Mouse (Mus musculus): ENCODE results near the gene Coa5.

DNA sequence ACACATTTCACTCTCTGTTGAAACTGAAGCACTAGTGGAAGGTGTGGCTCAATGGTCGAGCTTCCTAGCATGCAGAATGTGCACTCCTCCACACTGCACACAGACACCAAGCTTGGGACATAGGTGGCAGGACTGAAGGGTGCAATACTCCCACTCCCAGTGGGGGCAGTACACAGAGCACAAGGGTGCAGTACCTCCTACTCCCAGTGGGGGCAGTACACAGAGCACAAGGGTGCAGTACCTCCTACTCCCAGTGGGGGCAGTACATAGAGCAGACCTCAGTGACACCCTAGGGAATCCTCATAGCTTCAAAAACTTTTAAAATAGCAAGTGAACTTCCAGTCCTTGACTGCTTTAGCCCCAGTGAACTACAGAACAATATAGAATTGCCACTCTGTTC lies 10.5 kb downstream of the Coa5 start:
- TF ChIP-seq TCF12 (IDR thresholded peaks at IDR 0.05; ENCODE audit: insufficient read depth, poor library complexity, severe bottlenecking) (no peak), CEBPB (IDR thresholded peaks at IDR 0.05; ENCODE audit: insufficient read depth, poor library complexity, severe bottlenecking) (no peak), POLR2A (IDR thresholded peaks at IDR 0.05; ENCODE audit: insufficient read length, low read depth) (no peak), E2F4 (IDR thresholded peaks at IDR 0.05; ENCODE audit: insufficient read depth) (no peak), SRF (IDR thresholded peaks at IDR 0.05; ENCODE audit: control insufficient read depth, insufficient read length, low read depth) (no peak), POLR2AphosphoS2 (IDR thresholded peaks at IDR 0.05; ENCODE audit: insufficient read length, low read depth) (no peak), USF1 (IDR thresholded peaks at IDR 0.05; ENCODE audit: low read depth) (no peak), MYOD1 (IDR thresholded peaks at IDR 0.05; ENCODE audit: control insufficient read depth in 1 of 3, insufficient read length in 2 of 3, low read depth in 2 of 3) (no peak), MAX (IDR thresholded peaks at IDR 0.05; ENCODE audit: low read depth) (no peak), REST (IDR thresholded peaks at IDR 0.05; ENCODE audit: insufficient read depth, insufficient read length) (no peak), TCF3 (IDR thresholded peaks at IDR 0.05; ENCODE audit: insufficient read length, low read depth) (no peak)
